Mouse (Mus musculus): Measurements from ENCODE around the gene Tenm4. TPM values are rescaled to one million over a fixed set of nuclear protein-coding genes. Genes with fewer than 3 reads are reported as not detected.
A peak's percentile ranks its signal among the peaks of the same experiment; 100 is the strongest.

The Tenm4 gene
- polyA plus RNA-seq, 1 experiment from 2014 or later = 39.7 TPM

- ATAC-seq (ENCODE audit: low FRiP score, low TSS enrichment) = no peak
- Histone ChIP-seq H3K27me3 (ENCODE audit: insufficient read depth, low read length) (no peaks in the 10 kb centered on the region), H3K9ac (replicated peaks; ENCODE audit: low read length) (no peak overlapping the region), H3K4me3 (ENCODE audit: low read length) (no peak overlapping the region), H3K36me3 (ENCODE audit: insufficient read depth, low read length) (no peaks in the 10 kb centered on the region), H3K4me2 (replicated peaks; ENCODE audit: low read depth, low read length) (no peak overlapping the region), H3K27ac (ENCODE audit: low read length) (no peak overlapping the region), H3K9me3 (ENCODE audit: low read length) (no peaks in the 10 kb centered on the region), H3K4me1 (ENCODE audit: insufficient read depth, low read length) (no peaks in the 10 kb centered on the region)
- 89% methylated on average over 1 of the region's 1 CpGs for WGBS
These were observed 12.1 kb downstream of the Tenm4 start for GRCm38 (mm10) chr7:96183195-96183594.

GRCm38 (mm10) chr7:96185411-96185810 lies 14.4 kb downstream of the Tenm4 start:
- 74% methylated on average over 9 of the region's 9 CpGs for WGBS

GRCm38 (mm10) chr7:96203812-96204560 lies 32.9 kb downstream of the Tenm4 start:
- Histone ChIP-seq H3K9me3 (ENCODE audit: low read length) (no peaks in the 10 kb centered on the region), H3K27me3 (ENCODE audit: insufficient read depth, low read length) (peaks cover 4% of the 10 kb centered on the region; the same call in 1 of the 2 replicates), H3K4me2 (replicated peaks; ENCODE audit: low read depth, low read length) (no peak overlapping the region), H3K27ac (ENCODE audit: low read length) (no peak overlapping the region), H3K36me3 (ENCODE audit: insufficient read depth, low read length) (no peaks in the 10 kb centered on the region), H3K9ac (replicated peaks; ENCODE audit: low read length) (no peak overlapping the region), H3K4me3 (ENCODE audit: low read length) (no peak overlapping the region), H3K4me1 (ENCODE audit: insufficient read depth, low read length) (no peaks in the 10 kb centered on the region)
- 76% methylated on average over 10 of the region's 10 CpGs for WGBS
- no peak for ATAC-seq (ENCODE audit: low FRiP score, low TSS enrichment)

More at GRCm38 (mm10) chr7:96185411-96185810, 14.4 kb downstream of the Tenm4 start:
- no peaks in the 10 kb centered on the region for H3K4me1 ChIP-seq (ENCODE audit: insufficient read depth, low read length)
- no peak overlapping the region for H3K4me3 ChIP-seq (ENCODE audit: low read length)
- ATAC-seq (ENCODE audit: low FRiP score, low TSS enrichment) = no peak
- no peaks in the 10 kb centered on the region for H3K36me3 ChIP-seq (ENCODE audit: insufficient read depth, low read length)
- no peak overlapping the region for H3K4me2 ChIP-seq (replicated peaks; ENCODE audit: low read depth, low read length)
- no peaks in the 10 kb centered on the region for H3K9me3 ChIP-seq (ENCODE audit: low read length)
- no peak overlapping the region for H3K27ac ChIP-seq (ENCODE audit: low read length)
- no peak overlapping the region for H3K9ac ChIP-seq (replicated peaks; ENCODE audit: low read length)
- no peaks in the 10 kb centered on the region for H3K27me3 ChIP-seq (ENCODE audit: insufficient read depth, low read length)

- ATAC-seq (ENCODE audit: low FRiP score, low TSS enrichment) = no peak
These were observed 33.8 kb downstream of the Tenm4 start for GRCm38 (mm10) chr7:96204809-96205350.

GRCm38 (mm10) chr7:96207071-96207470 lies 36.0 kb downstream of the Tenm4 start:
- Histone ChIP-seq H3K4me2 (replicated peaks; ENCODE audit: low read depth, low read length) (no peak overlapping the region), H3K9me3 (ENCODE audit: low read length) (no peaks in the 10 kb centered on the region), H3K9ac (replicated peaks; ENCODE audit: low read length) (no peak overlapping the region), H3K36me3 (ENCODE audit: insufficient read depth, low read length) (no peaks in the 10 kb centered on the region), H3K27ac (ENCODE audit: low read length) (no peak overlapping the region), H3K4me3 (ENCODE audit: low read length) (no peak overlapping the region), H3K27me3 (ENCODE audit: insufficient read depth, low read length) (peaks cover 6% of the 10 kb centered on the region; the same call in 1 of the 2 replicates), H3K4me1 (ENCODE audit: insufficient read depth, low read length) (peaks cover 13% of the 10 kb centered on the region)
- ATAC-seq (ENCODE audit: low FRiP score, low TSS enrichment) = no peak
- 77% methylated on average over 3 of the region's 3 CpGs for WGBS

More at GRCm38 (mm10) chr7:96204809-96205350, 33.8 kb downstream of the Tenm4 start:
- Histone ChIP-seq H3K27me3 (ENCODE audit: insufficient read depth, low read length) (peaks cover 6% of the 10 kb centered on the region; the same call in 1 of the 2 replicates), H3K9ac (replicated peaks; ENCODE audit: low read length) (no peak overlapping the region), H3K36me3 (ENCODE audit: insufficient read depth, low read length) (no peaks in the 10 kb centered on the region), H3K4me3 (ENCODE audit: low read length) (no peak overlapping the region), H3K4me1 (ENCODE audit: insufficient read depth, low read length) (peaks cover 6% of the 10 kb centered on the region; the same call in 1 of the 2 replicates), H3K27ac (ENCODE audit: low read length) (no peak overlapping the region), H3K4me2 (replicated peaks; ENCODE audit: low read depth, low read length) (no peak overlapping the region), H3K9me3 (ENCODE audit: low read length) (no peaks in the 10 kb centered on the region)
- WGBS = 37% methylated on average over 10 of the region's 10 CpGs

GRCm38 (mm10) chr7:96209783-96210524 lies 38.9 kb downstream of the Tenm4 start:
- peak overlapping the region; percentile 81 for H3K9ac ChIP-seq (replicated peaks; ENCODE audit: low read length)
- H3K4me3 ChIP-seq (ENCODE audit: low read length) = peak overlapping the region; percentile 74
- peak overlapping the region; percentile 71 for H3K27ac ChIP-seq (ENCODE audit: low read length)
- WGBS = 0% methylated on average over 66 of the region's 75 CpGs
- H3K36me3 ChIP-seq (ENCODE audit: insufficient read depth, low read length) = no peaks in the 10 kb centered on the region
- H3K9me3 ChIP-seq (ENCODE audit: low read length) = no peaks in the 10 kb centered on the region
- H3K27me3 ChIP-seq (ENCODE audit: insufficient read depth, low read length) = peaks cover 8% of the 10 kb centered on the region; the same call in 1 of the 2 replicates
- H3K4me1 ChIP-seq (ENCODE audit: insufficient read depth, low read length) = peaks cover 21% of the 10 kb centered on the region
- H3K4me2 ChIP-seq (replicated peaks; ENCODE audit: low read depth, low read length) = peak overlapping the region; percentile 84
- peak; percentile 55 for ATAC-seq (ENCODE audit: low FRiP score, low TSS enrichment)

- H3K9me3 ChIP-seq (ENCODE audit: low read length) = no peaks in the 10 kb centered on the region
- WGBS = 1% methylated on average over 62 of the region's 62 CpGs
- peak overlapping the region; percentile 71 for H3K27ac ChIP-seq (ENCODE audit: low read length)
- H3K4me3 ChIP-seq (ENCODE audit: low read length) = peak overlapping the region; percentile 74
- H3K4me2 ChIP-seq (replicated peaks; ENCODE audit: low read depth, low read length) = peak overlapping the region; percentile 84
- H3K27me3 ChIP-seq (ENCODE audit: insufficient read depth, low read length) = peaks cover 8% of the 10 kb centered on the region; the same call in 1 of the 2 replicates
- H3K9ac ChIP-seq (replicated peaks; ENCODE audit: low read length) = peak overlapping the region; percentile 81
- ATAC-seq (ENCODE audit: low FRiP score, low TSS enrichment) = peak; percentile 53
- H3K4me1 ChIP-seq (ENCODE audit: insufficient read depth, low read length) = peaks cover 24% of the 10 kb centered on the region
- H3K36me3 ChIP-seq (ENCODE audit: insufficient read depth, low read length) = no peaks in the 10 kb centered on the region
These were observed 39.7 kb downstream of the Tenm4 start for GRCm38 (mm10) chr7:96210525-96211369.

GRCm38 (mm10) chr7:96211618-96212021 lies 40.6 kb downstream of the Tenm4 start:
- no peak for ATAC-seq (ENCODE audit: low FRiP score, low TSS enrichment)
- H3K4me3 ChIP-seq (ENCODE audit: low read length) = peak overlapping the region; percentile 74
- WGBS = 0% methylated on average over 17 of the region's 17 CpGs

GRCm38 (mm10) chr7:96212224-96212591 lies 41.2 kb downstream of the Tenm4 start:
- H3K4me1 ChIP-seq (ENCODE audit: insufficient read depth, low read length) = peaks cover 31% of the 10 kb centered on the region
- peak overlapping the region; percentile 91 for H3K27ac ChIP-seq (ENCODE audit: low read length)

More at GRCm38 (mm10) chr7:96211618-96212021, 40.6 kb downstream of the Tenm4 start:
- no peaks in the 10 kb centered on the region for H3K9me3 ChIP-seq (ENCODE audit: low read length)
- peak overlapping the region; percentile 91; the same call in 1 of the 2 replicates for H3K27ac ChIP-seq (ENCODE audit: low read length)
- H3K4me2 ChIP-seq (replicated peaks; ENCODE audit: low read depth, low read length) = peak overlapping the region; percentile 84
- peaks cover 8% of the 10 kb centered on the region; the same call in 1 of the 2 replicates for H3K27me3 ChIP-seq (ENCODE audit: insufficient read depth, low read length)
- peaks cover 31% of the 10 kb centered on the region for H3K4me1 ChIP-seq (ENCODE audit: insufficient read depth, low read length)
- H3K36me3 ChIP-seq (ENCODE audit: insufficient read depth, low read length) = no peaks in the 10 kb centered on the region
- H3K9ac ChIP-seq (replicated peaks; ENCODE audit: low read length) = peak overlapping the region; percentile 81

More at GRCm38 (mm10) chr7:96212224-96212591, 41.2 kb downstream of the Tenm4 start:
- Histone ChIP-seq H3K36me3 (ENCODE audit: insufficient read depth, low read length) (no peaks in the 10 kb centered on the region), H3K4me2 (replicated peaks; ENCODE audit: low read depth, low read length) (peak overlapping the region; percentile 84), H3K4me3 (ENCODE audit: low read length) (peak overlapping the region; percentile 74), H3K9me3 (ENCODE audit: low read length) (no peaks in the 10 kb centered on the region), H3K27me3 (ENCODE audit: insufficient read depth, low read length) (peaks cover 8% of the 10 kb centered on the region; the same call in 1 of the 2 replicates), H3K9ac (replicated peaks; ENCODE audit: low read length) (peak overlapping the region; percentile 81)
- 1% methylated on average over 9 of the region's 9 CpGs for WGBS
- ATAC-seq (ENCODE audit: low FRiP score, low TSS enrichment) = no peak

Measured in kidney, embryonic 16.5 days (tissue).